Mouse (Mus musculus): Measurements from ENCODE around the gene Spocd1. TPM values are rescaled to one million over a fixed set of nuclear protein-coding genes. Genes with fewer than 3 reads are reported as not detected.
A peak's percentile ranks its signal among the peaks of the same experiment; 100 is the strongest.
"Not testable (repeated sequence)": the region's sequence is repeated elsewhere in the genome, so short reads cannot be mapped to it uniquely, and the experiment has no call there.

The Spocd1 gene
- total RNA-seq (2021) = not detected

DNA sequence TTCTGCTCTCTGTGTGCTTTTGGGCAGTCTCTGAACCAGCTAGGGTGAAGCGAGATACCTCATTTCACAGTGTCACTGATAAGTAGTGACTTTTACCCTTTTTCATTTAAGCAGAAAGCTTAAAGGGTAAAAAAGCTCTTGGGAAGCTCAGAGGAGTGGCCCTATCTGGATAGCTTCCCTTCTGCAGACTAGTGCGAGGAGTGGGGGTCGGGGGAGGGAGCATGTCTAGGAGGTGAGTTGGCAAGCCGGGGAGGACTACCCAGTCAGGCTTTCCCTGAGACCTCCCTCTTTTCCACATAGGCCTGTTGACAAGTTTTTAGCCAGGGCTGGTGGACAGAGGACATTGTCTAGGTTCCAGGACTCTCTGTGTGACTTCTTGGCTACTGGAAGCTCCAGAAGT lies at the start of gene Spocd1:
Gene Spocd1 (plus strand): TSS at position 301 of the 400 bp plus-strand sequence.
- intact Hi-C loops (cut with DNase I) = loop anchor here (1.0 to 5.0 kb wide), 4 partner anchors 52 to 228 kb away; no protein-coding TSS in a partner anchor
- DNase-seq = no peak

DNA sequence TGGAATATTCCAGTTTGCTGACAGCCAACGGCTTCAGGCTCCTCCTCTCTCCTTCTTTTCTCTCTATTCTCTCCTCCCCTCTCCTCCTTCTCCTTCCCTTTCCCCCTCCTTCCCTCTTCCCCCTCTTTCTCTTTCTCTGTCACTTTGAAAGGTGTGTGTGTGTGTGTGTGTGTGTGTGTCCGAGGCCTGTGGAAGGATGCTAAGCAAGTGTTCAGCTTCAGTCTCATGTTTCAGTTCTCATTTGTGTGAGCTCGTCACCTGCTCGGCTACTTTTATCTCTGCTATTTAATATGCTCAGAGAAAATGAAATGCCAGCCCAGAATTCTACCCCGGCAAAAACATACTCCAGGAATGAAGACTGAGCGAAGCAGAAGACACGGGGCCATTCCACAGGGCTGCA lies 48.4 kb upstream of the Spocd1 start:
- no peak for DNase-seq
- intact Hi-C loops (cut with DNase I) = no loop called here

DNA sequence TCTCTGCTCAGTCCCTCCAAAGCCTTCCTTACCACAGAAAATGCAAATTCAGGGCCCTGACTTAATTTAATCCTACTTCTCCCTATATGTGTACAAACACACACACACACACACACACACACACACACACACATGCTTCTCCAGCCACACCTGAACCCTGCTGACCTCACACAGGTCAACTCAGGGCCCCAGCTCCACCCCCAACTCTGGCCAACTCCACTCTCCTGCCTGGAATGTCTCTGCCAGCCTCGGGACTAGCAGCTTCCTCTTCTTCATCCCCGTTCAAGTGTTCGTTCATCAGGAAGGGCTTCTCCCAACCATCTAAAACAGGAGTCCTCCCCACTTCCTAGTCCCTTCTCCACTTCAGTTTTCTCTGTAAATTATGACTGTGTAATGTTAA lies 47.4 kb upstream of the Spocd1 start:
- DNase-seq = no peak
- intact Hi-C loops (cut with DNase I) = no loop called here

DNA sequence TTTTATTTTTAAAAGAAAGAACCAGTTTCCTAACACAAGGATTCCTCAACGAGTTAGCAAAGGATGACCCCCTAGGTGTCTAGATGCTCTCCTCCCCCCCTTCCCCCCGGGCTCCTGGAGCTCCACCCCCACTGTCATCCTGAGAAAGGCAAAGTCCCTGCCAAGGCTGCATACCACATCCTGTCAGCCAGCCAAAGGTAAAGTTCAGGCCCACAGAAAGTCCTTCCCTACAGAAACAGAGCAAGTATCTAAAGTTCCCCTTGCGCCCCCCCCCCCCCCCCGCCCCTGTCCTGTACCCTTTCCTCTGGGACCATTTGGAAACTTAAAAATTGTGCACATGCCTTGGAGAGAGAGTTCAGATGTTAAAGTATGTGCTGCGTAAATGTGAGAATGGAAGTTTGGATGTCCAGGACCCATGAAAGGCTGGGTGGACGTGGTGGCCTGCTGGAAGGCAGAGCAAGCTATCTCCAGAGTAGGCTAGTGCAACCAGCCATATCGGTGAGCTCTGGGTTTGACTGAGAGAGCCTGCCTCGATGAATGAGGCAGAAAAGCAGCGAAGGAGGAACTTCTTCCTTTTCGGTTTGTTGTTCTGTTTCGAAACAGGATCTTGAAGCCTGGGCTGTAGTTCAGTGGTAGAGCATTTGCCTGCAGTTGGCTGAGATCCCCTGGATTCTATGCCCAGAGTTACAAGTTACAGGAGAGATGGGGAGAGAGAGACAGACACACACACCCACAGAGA lies 46.3 kb upstream of the Spocd1 start:
- peak; percentile 51 to 52 for DNase-seq
- intact Hi-C loops (cut with DNase I) = no loop called here

DNA sequence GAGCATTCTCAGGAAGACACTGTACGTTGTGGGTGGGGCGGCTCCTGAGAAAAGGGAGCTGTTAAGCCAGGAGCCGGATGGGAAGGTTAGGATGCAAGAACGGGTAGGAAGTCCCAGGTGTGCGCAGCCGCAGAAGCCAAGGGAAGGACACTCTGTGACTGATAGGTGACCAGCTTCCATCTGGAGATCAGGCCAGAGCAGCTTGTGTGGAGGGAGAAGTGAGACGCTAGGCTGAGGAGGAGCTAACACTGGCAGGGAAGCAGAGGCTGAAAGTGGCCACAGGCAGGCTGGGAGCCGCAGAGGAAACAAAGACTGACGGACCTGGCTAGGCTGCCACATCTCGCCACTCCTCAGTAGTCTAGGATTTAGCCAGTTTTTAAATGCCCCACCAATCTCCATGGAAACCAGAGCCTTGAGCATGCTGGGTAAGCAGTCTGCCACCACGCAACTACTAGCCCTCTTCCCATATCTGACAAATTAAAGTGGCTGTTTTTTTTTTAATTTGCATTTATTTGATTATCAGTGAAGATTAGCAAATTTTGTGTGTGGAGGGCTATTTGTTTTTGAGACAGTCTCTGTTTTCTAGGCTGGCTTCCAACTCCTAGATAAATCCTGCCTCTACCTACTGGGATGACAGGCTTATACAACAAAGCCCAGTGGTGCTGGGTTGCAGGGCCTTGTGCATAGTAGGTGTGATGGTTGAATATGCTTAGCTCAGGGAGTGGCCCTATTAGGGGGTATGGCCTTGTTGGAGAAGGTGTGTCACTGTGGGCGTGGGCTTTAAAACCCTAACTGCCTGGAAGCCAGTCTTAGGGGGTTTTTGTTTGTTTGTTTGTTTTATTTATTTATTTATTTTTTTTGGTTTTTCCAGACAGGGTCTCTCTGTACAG lies 44.8 kb upstream of the Spocd1 start:
- DNase-seq = peak; percentile 28 to 30
- intact Hi-C loops (cut with DNase I) = no loop called here

DNA sequence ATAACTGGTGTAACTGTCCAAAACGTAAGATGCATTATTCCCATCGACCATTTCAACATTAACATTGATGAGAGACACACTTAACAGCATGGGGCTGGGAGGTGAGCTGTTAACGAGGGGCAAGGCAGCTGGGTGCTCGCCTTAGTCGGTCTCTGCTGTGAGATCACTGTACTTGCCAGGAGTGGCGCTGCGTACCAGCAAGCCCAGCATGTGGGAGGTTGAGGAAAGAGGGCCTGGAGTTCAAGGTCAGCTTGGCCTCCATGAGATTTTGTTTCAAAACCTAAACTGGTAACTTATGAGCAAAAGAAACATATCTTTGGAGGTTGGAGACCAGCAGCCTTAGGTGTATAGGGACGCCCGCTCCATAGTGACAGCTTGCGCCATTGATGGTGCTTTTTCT lies 39.4 kb upstream of the Spocd1 start:
- no peak for DNase-seq
- intact Hi-C loops (cut with DNase I) = no loop called here

DNA sequence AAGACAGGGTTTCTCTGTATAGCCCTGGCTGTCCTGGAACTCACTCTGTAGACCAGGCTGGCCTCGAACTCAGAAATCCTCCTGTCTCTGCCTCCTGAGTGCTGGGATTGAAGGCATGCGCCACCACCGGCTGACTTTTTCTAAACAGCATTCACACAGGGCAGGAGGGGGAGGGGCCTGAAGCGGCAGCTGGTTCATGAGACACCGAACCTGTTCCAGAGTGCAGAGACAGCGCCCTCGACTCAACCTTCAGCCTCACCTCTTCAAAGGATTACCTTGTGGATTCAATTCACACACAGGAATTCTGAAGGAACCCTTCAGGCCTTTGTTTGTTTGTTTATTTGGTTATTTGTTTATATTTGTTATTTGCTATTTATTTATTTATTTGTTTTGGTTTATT lies 39.0 kb upstream of the Spocd1 start:
- intact Hi-C loops (cut with DNase I) = no loop called here
- DNase-seq = no peak

DNA sequence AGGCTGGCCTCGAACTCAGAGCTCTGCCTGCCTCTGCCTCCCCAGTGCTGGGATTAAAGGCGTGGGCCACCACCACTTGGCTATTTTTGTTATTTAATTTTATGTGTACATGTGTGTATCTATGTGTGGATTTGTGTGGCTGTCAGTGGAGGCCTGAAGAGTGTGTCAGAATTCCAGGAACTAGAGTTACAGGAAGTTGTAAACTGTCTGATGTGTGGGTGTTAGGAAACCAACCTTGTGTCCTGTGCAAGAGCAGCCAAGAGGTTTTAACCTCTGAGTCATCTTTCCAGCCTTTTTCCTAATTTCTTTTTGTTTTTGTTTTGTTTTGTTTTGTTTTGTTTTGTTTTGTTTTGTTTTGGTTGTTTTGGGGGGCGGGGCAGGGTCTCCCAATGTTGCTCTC lies 34.2 kb upstream of the Spocd1 start:
- no peak for DNase-seq
- intact Hi-C loops (cut with DNase I) = no loop called here

DNA sequence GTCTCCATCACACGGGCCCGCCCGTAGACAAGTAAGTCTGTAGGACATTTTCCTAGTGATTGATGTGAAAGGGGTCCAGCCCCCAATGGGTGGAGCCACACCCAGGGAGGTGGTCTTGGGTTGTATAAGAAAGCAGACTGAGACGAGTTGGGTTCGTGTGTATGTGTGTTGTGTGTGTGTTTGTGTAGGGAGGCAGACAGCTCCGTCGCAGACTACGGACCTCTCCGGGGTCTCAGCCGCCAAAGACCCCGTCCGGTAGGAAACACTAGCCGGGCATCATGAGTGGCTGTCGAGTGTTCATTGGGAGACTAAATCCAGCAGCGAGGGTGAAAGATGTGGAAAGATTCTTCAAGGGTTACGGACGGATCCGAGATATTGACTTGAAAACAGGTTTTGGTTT lies 30.2 kb upstream of the Spocd1 start:
- intact Hi-C loops (cut with DNase I) = not testable (repeated sequence)

DNA sequence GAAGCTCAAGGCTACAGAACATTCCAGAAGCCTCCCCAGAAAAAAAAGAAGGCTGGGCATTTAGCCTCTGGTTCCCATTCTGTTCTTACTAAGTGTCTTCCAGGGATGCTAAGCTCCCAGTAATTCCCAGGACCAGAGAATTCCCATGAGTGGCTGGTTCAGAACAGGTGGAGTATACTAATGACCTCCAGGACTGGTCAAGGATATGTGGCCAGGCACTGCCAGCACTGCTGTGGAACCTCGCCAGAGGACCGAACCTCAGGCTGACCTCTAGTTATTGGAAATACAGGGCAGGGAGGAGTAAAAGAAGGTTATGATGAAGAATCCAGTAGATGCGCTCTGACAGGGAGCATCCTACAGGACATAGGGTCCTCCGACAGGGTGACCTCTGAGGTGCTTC lies 26.7 kb upstream of the Spocd1 start:
- intact Hi-C loops (cut with DNase I) = no loop called here
- no peak for DNase-seq

More for the DNA sequence above, 30.2 kb upstream of the Spocd1 start:
- DNase-seq = not testable (repeated sequence)

DNA sequence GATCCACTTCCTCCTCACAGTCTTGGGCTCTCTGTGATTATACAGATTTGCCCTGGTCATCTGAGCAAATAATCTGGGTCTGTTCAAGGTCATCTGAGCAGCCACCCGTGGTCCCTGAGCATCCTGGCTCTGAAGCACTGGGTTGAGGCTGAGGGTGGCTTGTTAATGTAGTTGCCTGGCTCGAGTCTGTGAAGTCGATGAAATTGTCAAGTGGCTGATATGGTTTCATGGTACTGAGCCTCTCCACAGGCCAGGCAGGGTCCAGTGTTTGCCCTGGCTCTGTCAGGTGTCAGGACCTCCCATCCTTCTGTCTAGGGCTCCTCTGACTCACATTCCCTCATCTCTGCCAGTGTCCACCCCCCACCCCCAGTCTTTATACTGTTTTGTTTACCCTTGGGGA lies 25.5 kb upstream of the Spocd1 start:
- intact Hi-C loops (cut with DNase I) = no loop called here
- no peak for DNase-seq

DNA sequence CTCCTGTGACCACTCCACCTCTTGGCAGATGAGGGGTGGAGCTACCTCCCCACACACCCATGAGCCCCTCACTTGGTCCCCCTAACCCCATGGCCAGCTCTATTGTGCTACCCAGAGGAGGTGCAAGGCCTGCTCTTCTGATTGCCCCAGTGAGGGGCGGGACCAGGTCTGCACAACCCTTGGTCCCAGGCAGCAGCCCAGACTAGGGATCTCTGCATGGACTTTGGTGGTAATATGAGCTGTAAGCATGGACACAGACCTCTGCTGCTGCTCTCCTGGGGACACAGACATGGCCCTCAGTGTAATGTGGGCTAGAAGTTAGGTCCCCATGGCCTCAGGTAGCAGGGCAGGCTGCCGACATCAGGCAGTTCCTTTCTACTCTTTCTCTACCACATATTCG lies 24.0 kb upstream of the Spocd1 start:
- intact Hi-C loops (cut with DNase I) = no loop called here

DNA sequence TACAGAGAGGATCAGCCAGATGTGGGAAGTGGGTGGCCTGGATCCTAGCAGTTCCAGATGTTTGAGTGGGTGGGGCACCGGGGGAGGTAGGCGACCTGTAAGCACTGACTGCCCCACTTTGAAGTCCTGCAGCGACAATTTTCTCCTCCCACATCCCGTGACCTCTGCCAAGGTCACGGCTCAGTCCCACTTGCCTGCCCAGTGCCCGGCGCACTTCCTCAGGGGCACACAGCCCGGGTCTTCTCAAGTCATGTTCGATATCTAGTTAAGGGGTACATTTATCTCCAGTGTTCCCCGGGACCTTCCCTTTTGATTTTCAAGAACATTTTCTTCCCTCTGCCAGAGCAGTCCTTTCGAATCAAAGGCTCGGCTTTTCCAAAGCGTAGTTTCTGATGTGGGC lies 23.0 kb upstream of the Spocd1 start:
- intact Hi-C loops (cut with DNase I) = no loop called here
- DNase-seq = no peak

More for the DNA sequence above, 24.0 kb upstream of the Spocd1 start:
- no peak for DNase-seq

DNA sequence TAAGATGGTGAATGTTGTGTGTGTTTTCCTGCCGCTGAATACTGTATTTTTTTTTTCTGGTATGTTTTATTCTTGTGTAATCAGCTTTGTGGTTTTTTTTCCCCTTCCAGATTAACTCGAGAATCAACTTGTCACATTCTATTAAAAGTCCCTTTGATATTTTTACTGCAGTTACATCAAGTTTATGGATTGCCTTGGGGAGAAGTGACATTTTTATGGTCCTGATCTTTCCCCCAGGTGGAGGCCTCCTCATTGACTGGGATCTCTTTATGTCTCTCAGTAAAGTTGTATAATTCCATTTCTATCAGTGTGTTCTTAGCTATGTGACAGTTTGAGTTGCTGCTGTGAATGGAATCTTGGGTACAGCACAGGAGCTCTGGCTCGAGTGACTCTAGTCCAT lies 20.2 kb upstream of the Spocd1 start:
- DNase-seq = no peak
- intact Hi-C loops (cut with DNase I) = no loop called here

DNA sequence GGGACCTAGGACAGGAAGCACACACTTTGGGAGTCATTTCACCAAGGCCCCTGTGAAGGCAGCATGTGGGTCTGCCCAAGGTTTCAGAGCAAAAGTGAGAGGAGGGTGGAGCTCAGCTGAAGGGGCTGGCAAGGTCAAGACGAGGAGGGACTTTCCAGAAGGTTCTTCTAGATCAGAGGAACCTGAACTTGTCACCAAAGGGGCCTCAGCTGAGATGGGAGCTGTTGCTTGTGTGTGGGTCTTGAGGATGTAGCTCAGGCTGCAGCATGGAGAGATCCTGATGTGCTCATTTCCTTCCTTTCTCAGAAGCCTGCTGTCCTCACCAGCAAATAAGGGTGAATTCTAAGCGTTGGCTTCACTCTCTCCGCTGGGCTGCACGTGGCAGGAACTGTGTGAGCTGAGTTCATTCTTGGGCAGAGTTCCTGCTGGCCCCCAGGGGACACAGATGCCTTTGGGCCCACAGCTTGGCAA lies 19.8 kb upstream of the Spocd1 start:
- no peak for DNase-seq
- intact Hi-C loops (cut with DNase I) = no loop called here

DNA sequence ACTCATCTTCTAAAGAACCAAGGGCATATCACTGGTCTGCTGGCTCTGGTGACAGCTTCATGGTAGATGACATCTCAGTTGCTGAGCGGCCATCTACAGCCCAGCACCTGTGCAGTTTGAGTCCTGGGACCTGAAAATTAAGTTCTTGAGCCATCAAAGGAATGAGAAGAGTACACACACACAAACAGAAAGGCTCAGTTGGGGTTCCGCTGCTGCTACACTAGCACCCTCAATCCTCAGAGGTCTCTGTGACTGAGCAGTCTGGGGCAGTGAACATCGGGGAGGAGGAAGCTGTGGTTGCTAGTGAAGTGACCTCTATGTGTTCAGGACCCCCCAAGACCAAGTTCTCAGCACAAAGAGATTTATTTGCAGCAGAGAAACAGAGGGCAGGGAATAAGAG lies 16.1 kb upstream of the Spocd1 start:
- no peak for DNase-seq
- intact Hi-C loops (cut with DNase I) = no loop called here

DNA sequence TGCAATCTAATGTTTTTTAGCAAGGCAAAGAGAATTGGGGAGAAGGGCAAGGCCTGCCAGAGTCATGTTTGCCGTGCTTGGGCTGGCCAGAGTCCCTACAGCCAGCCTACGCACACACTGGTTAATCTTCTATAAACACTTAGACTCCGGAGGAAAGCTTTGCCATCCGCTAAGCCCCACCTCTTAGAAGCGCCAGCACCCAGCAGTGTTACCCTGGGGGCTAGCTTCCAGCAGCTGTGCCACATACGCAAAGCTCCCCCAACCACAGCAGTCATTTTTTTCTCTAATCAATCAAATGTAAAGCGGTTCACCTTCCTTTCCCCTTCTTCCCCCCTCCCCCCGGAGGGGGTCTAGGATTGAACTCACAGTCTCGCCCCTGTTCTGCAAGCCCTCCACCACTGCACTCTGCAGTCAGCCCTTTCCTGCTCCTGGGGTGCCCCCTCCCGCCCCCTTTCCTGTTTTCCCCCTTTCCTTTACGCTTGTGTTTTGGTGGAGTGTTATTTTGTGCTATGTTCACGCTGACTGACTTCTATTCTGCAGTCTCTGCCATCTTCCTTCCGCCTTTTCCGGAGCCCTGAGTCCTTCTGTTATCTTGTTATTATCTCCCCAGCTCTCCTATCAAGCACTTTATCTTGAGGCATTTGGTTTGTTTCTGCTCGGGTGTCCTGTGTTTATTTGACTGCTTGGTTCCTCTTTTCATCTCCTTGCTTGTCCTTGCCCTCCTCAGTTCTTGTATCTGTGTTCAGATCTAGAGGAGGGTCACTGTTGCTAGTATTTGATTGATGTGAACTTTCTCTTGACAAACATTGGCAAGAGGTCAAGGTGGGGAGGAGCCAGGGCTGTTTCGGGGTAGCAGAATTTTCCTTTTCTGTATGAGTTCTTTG lies 15.0 kb upstream of the Spocd1 start:
- intact Hi-C loops (cut with DNase I) = no loop called here
- no peak for DNase-seq

DNA sequence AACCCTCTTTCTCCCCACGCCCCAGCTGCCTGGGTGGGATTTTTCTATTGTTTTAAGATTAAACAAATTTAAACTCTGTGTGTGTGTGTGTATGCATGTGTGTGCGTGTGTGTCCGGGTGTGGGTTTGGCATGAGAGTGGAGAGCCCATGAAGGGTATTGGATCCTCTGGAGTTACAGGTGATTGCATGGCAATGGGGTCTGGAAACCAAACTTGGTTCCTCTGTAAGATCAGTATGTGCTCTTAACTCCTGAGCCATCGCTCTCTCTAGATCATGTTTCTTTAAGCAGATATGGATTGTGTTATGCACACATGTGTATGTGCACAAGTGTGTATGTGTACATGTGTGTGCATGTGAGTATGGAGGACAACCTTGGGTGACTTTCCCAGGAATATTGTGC lies 14.4 kb upstream of the Spocd1 start:
- intact Hi-C loops (cut with DNase I) = no loop called here
- DNase-seq = no peak

DNA sequence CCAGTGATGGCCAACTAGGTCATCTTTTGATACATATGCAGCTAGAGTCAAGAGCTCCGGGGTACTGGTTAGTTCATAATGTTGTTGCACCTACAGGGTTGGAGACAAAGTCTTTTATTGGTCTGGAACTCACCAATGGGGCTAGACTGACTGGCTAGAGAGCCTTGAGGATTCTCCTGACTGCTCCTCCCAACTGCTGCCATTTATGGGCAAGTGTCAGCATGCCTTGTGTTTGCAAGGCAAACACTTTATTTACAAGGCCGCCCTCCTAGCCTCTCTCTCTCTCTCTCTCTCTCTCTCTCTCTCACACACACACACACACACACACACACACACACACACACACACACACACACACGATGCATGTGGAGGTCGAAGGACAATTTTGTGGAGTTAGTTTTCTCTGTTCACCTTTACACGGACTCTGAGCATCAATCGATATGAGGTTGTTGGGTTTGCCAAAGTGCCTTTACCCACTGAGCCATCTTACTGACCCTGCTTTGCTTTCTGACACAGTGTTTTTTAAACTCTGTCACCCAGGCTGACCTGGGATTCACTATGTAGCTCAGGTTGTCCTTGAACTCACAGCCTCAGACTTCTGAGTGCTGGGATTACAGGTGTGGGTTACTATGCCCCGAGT lies 13.6 kb upstream of the Spocd1 start:
- intact Hi-C loops (cut with DNase I) = no loop called here

DNA sequence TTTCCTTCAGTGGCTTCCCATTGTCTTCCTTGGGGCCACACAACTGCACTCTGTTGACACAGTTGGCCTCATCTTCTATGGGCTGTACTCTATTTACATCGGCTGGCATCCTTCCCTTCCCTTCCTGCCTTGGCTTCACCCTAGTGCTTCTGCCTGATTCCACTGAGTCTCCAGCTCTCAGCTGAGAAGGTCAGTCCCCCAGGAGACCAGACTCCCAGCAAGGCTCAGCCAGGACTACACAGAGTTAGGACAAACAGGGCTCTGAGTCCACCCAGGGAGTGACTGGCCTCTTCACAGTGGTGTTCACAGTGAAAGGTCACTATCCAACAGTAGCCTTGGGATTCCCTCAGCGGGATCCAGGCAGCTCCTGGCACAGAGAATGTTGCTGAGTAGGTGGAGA lies 12.9 kb upstream of the Spocd1 start:
- DNase-seq = no peak
- intact Hi-C loops (cut with DNase I) = no loop called here

More for the DNA sequence above, 13.6 kb upstream of the Spocd1 start:
- no peak for DNase-seq
